Mouse (Mus musculus) urinary bladder, adult 2 months (tissue): ENCODE data around the gene Prkn. TPM values are rescaled to one million over a fixed set of nuclear protein-coding genes. Genes with fewer than 3 reads are reported as not detected.

Source experiments
- DNase-seq: peaks from one replicate; pipeline ENCODE4 v3.0.0; 2022; ENCODE audit warnings: low spot score
- polyA plus RNA-seq: library from polyadenylated mRNA; depleted of rRNA; stranded (reverse); fragments of >200 nt; gene quantifications from 2 replicates; pipeline ENCODE4 v1.2.3, GENCODE M21; 2012

Prkn gene
- polyA plus RNA-seq, 1 experiment: 7.3 TPM

DNA sequence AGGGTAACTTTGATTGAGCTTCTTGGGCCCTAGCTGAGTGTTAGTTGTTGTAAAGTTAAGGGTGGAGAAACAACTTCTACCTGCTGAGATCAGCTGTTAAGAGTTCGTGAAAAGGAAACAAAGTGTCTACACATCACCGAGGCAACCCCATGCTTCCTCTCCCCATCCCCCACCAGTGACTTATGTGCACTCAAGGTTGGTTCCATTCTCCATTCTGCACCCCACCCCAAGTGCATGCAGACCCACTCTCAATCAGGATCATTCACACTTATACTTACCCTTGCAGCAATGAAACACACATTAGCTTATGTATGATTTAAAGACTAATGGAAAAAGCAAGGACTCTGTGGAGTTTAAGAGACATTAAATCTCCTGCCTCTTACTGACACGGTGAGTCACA lies 691.9 kb downstream of the Prkn start:
- no peak for DNase-seq

DNA sequence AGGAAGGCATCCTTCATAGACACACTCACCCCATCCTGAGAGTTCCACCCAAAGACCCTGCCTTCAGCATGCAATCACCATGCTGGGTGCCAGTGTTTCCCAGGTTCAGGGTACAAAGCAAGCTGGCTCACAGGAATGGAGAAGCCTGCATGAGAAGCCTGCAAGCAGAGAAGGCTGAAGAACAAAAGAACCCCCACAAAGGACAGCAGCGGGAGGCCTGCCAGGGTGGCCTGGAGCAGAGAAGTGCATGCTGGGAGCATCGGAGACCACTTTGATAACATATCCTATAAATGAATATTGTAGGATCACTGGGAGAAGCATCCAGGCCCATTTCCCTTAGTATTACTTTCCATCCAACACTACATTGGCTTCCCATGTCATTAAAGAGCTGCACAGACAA lies 692.6 kb downstream of the Prkn start:
- no peak for DNase-seq

DNA sequence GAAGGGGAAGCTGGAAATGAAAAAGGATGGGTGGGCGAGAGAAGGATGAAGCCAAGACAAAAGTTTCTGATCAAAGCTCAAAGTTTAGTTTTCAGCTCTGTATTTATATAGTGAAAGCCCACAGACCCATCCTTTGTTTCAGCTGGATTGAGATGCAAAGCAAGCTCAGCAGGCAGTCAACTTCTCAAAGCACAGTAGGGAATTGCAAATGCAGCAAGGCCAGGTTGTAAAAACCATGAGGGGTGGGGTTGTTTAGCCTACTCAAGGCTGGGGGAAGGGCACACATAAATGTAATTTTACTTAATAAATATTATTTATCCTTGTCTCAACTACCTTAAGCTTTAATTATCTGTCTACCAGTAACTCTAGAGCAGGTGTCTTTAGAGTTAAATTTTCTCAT lies 693.7 kb downstream of the Prkn start:
- no peak for DNase-seq

DNA sequence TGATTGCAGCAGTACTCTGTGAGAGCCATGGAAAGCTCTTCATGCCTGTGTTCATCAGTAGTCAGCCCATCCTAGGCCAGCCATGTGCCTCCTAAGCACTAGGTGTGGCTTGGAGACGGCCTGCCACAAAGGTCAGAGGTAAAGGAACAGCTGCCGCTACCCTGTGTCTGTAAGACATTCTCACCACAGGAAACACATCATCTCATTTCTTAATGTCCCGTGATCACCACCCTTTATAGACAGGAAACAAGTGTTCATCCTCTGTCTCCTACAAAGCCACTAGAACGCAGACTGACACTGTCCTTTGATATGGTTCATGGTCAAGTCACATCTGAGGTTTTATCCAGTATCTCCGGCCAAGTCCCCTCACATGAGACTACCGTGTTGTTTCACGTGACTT lies 698.6 kb downstream of the Prkn start:
- DNase-seq: no peak

DNA sequence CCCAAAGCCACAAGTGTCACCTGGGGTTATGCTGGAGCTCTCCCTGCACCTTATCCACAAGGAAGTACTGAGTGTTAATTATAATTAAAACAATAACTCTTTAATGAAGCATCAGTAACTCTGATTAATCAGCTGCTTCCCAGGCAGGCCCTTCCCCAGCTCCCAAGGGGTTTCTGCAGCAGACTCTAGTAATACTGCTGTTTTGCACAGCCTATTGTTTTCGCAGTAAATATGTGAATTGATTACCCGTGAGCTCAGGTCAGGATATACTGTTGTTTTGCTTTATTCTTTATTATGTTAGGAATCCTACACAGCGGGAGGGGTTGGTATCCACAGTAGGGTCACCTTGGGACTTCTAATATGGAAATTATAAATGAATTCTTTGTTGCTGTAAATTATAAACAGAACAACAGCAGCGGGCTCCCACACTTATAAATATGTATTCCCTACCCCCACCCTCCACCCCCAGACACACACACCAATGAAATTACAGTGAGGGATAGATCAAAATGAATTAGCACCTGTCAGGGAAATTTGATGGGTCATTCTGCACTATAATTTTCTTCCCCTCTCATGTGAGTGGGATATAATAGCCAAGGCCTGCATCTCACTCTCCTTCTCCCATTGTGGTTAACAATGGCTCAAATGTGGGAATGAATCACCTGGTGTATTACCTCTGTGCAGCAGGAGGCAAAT lies 701.9 kb downstream of the Prkn start:
- DNase-seq: no peak

DNA sequence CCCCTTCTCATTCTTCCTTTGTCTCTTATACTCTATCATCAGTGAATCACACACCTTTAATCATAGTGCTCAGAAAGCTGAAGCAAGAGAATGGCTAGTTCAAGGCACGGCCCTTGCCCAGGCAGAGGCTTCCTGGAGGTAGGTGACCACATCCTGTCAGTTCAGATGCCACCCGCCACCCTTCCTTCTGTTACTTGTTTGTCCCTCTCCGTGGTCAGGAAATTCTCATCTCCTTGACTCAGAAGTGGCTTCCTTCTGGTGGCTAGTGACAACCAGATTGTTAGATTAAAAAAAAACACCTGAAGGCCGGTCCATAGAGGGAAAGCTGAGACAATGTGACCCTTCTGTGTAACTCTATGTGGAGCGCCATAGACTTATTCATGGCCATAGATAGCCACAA lies 710.4 kb downstream of the Prkn start:
- no peak for DNase-seq

DNA sequence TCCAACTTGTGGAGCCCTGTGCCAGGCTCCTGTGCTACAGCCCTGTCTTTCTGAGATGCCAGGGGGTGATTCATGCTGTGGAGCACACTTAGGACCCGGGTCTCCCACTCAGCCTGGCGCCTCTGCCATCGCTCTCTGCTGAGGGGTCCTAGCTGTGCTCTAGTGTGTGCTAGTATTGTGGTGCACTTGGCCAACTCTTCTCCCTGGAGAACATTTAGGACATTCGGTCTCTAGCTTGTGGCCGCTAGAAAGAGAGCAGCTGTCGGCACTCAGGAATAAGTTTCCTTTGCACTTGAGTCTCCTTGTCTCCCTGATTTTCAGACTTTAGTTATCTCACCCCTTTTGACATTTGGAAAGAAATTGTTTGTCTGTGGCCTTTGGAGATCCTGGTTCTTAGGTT lies 725.5 kb downstream of the Prkn start:
- no peak for DNase-seq

DNA sequence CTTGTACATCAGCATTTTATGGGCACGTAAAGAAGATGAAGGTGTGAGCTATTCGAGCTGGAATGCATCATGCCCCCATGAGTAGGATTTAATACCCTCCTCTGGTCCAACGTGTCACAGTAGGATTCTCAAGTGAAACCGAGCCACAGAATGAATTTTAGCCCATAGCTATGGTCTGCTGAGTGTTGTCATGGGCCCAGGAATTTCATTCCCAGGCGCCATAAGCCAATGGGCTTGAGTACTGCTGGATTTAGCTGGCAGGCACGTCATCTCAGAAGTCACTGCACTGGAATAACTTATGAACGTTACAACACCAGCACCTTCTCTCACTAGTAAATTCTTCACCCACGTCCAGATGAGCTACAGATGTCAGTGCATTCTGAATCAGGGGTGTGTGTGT lies 730.2 kb downstream of the Prkn start:
- DNase-seq: no peak

DNA sequence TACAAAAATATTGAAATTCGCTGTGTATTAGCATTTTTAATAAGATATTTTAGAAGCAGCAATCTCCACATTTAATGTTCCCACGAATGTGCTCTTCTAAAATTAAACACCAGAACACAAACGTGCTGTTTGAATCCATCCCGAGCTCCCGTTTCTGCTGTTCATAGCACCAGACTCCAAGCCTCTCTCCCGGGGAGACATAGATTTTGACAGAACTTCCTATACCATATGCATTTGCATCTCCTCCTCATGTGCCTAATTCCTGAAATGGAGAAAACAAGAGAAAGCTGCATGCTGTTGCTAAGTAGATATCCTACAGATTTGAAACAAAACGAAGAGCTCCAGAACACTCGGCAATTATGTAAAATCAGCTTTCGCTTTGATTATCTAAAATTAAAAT lies 733.5 kb downstream of the Prkn start:
- no peak for DNase-seq

DNA sequence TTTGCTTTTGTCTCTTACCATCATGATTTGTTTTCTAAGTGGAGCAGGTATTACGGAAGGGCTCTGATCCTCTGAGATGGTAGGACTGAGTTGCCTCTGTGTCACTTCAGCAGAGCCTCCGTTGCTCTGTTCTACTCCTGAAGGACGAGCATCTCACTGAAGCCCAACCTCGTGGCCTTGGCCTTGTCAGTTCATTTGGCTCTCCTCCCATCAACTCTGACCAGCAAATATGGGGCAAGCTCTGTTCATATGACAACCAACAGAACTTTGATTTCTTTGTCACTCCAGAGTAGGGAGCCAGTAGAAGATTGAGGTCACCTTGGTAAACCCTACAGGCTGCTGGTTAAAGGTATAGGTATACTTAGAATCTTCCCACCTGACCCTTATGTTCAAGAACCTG lies 745.3 kb downstream of the Prkn start:
- DNase-seq: no peak

DNA sequence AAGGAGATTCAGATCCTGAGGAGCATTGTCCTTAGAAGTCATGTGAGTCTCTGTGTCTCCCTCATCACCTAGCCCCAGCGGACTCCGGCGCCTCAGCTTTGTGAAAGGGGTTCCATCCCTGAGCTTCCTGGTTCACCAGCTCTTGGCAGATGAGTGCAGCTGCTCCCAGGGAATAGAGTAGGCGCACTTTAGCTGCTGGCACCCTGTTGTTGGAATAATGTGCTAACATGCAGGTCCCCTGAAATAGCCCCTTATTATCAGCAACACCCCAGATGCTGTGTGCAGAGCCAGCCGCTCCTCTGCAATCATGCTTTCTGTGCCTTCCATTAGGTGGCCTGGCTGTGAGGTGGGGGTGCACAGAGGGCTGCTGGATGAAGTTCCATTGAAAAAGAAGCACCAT lies 767.7 kb downstream of the Prkn start:
- DNase-seq: no peak

DNA sequence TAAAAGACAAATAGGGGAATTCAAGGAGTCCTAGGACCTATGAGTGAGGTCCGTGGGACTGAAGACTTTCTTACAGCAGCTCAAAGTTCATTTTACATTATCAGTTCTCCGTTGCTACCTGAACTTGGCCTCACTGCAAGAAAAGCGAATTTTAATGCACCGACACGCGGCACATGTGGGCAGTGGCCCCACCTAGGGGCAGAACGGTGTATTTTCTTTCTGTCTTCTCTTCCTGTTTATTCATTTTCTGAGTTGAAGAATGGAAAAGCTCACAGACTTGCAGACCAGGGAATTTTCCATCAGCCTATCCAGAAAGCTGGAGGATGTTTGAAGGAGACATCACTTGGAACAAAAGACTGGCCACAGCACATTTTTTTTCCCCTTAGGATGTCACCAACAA lies 771.3 kb downstream of the Prkn start:
- DNase-seq: no peak

DNA sequence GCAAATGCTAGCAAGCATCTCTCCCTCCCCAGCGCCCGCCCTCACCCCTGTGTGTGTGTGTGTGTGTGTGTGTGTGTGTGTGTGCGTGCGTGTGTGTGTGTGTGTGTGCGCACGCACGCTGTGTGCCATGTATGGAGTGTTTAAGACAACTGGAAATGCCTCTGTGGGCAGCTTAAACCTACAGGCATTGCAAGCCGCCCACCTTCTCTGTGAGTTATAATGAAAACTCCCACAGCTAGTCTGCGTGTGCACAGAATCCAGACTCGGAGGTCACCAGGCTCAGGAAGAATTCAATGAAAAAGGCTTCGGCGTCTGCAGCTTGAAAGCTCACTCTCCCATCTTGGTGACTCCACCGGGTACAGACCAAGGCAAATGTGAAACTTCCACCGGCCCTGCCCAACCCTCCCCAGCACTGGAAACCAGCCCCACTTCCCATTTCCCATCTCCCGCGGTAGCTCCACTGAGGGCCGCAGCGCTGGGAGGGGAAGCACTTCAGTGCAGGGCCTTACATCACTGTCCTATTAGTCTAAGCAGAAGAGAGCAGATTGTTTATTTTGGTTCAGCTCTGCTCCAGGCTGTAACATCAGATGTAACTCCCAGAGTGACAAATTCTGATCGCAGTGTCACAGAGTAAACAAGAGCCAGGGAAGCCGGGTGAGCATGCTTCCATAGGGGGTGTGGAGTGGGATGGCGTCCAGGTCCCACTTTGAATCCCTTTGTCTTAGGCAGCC lies 772.8 kb downstream of the Prkn start:
- no peak for DNase-seq

DNA sequence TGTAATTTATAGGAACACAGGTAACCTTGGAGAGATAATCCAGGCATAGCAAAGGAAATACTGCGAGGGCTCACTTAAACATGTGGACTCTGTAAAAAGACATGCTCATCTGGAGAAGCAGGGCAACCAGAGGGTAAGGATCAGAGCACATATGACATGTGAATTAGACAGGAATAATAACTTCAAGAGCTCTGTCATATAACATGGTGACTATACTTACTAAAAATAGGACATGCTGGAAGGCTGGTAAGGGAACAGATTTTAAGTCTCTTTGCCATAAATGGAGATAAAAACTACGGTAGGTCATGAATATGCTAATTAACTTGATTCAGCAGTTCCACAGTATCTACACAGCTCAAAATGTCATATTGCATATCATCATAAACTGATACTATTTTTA lies 777.4 kb downstream of the Prkn start:
- no peak for DNase-seq

DNA sequence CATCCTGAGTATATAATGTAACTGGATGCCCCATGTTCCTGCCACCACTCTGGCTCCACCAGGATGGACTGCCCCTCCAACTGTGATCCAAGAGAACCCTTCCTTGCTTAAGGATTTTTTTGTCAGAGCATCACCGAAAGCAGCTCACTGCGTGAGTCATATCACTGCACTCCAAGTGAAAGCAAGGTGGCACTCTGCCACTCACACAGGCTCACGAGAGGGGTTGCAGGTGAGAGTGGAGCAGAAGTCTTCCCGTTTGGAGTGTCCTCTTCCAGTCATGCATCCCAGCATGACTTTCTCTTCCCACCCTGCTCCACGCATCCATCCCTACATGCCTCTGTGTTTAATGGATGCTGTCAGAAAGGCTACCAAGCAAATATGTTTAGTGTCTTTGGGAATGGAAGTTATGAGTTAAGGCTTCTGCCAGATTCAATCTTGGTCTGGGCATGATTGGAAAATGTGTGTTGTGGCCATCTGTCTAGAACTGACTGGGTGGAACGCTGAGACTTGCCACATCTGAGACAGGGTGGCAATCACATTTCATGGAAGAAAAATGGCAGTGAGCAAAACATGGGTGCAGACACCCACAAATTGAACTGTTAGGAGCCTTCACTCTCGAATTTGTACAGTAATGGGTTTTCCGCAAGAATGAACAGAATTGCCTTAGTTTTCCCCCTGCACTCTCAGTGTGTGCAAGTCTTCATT lies 778.9 kb downstream of the Prkn start:
- no peak for DNase-seq

DNA sequence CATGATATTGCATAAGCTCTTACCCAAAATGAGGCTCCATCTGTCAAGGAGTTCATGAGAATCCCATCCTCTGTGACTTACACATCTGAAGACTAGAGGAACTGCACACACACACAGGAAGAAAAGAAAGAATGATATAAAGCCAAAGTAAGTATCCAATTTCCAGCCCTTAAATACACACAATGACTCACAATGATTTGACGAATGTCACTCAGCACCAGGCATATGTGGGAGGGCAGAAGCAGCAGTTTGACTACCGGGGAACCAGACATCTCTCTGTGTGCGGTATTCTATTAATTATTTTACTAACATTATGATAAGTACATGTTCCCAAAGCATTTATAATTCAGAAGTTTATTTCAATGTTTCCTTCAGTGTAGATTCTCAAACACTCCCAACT lies 780.6 kb downstream of the Prkn start:
- DNase-seq: no peak

DNA sequence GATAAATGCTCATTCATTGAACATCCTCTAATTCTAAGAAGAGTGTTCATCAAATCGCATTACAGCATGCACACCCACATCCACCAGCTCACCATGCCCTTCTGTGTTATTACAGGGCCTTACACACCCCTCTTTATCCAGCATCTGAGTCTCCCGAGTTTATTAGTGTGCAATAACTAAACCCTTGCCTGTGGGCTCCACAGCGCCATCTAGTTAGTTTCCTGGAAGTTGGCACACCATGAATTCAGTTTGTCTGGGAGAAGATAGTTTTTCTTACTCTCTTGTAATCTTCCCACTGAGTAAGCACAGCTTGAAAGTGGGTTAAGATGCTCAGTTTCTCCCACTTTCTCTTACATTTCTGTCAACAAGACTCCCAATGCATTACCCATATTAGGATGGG lies 781.3 kb downstream of the Prkn start:
- no peak for DNase-seq

DNA sequence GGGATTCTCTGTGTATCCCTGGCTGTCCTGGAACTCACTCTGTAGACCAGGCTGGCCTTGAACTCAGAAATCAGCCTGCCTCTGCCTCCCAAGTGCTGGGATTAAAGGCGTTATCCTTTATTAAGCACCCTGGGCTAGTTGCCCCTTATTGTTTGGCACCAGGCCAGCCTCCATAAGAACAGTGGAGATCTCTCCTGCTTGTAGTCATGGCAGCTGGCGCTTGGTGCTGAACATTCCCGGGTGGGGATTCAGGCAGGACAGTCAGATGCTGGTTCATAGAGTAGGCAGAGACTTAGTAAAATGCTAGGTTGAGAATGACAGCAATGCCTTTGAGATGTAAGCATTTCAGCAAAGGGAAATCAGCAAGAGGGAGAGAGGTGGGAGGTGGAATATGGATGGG lies 786.1 kb downstream of the Prkn start:
- no peak for DNase-seq

DNA sequence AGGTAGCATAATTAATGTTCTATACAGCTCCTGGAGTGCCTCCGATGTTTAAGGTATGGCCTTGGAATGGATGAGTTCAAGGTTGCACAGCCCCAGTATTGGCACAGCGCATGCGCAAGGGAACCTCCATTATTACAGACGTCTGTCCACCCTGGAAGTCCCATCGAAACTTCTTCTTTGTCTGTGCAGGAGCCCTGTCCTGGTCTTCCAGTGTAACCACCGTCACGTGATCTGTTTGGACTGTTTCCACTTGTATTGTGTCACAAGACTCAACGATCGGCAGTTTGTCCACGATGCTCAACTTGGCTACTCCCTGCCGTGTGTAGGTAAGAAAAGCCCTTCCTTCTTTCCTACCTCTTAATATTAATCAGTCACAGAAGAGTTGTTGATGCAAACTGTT lies 794.9 kb downstream of the Prkn start:
- DNase-seq: no peak

DNA sequence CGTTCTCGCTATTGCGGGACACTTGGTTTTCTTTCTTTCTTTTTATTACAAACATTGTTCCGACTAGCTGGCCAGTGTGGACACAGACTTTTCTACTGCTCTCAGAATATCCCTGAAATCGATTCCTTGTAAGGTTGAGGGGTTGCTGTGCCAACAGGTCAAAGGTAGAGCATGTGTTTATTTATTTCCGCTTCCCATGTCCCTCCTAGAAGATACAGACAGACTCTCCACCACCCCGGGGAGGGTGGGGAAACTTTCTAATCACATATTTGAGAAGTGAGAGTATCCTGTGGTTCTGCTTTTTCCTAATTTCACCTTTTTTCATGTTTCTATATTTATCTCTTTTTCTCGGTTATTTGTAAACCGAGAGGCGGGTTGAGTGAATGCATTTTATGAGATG lies 797.5 kb downstream of the Prkn start:
- no peak for DNase-seq

DNA sequence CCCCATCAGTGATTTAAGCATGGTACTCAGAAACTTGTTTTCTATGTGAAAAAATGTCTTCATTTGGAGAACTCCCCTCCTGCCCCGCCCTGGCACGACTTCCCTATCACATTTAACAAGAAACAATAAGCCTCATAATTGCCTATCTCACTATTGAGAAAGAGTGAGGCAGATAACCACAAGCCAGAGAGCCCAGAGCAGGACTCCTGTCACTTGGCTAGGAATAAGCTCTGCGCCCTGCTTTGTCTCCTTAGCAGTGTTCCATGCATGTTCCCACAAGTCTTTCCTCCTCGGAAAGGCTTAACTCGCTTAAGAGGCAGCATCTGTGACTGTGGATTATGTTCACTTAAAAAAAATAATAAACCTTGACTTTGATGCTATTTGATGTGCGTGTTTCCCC lies 798.3 kb downstream of the Prkn start:
- DNase-seq: no peak

DNA sequence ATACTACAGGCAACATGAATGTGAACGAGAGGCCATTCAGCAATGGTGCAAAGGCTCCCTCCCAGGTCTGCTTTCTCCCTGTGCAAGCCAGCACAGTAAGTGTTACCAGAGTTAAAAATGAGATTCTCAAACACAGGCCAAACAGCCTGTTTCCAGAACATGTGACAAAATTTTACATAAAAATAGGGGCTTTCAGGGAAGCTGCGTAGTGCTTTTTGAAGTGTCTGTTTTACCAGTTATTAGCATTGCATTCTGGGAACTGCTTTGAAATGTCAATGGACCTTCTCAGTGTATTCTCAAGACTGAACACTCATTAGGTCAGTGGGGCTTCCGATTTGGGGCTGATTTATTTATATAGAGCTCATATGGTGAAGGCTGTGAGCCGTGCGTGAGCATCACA lies 799.6 kb downstream of the Prkn start:
- no peak for DNase-seq

DNA sequence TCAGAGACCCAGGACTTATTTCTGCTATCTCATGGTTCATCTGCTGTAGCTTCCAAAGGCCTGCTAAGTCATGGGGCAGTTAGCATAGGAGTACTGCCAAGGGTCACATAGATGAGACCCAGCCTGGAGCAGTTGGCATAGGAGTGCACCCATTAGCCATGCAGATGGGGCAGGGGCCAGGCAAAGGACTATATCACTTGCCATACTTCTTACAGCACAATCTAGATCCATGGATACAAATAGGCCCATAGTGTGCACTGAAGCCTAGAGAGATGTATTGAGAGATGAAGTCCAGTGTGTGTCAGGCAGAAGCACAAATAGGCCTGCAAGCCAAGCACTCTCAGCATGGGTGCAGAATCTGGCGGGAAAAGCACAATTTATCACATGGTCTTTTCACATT lies 802.1 kb downstream of the Prkn start:
- DNase-seq: no peak
